Mouse (Mus musculus): ENCODE data around the gene Txndc16.

The Txndc16 gene

GRCm38 (mm10) chr14:45220090-45220956 lies at the start of gene Txndc16:
Gene Txndc16, minus strand, starts transcription at chr14:45220328.
- DNase-seq: peak; percentile 79 to 83

GRCm38 (mm10) chr14:45263831-45264592 lies 43.9 kb upstream of the Txndc16 start:
- no peak for DNase-seq

- DNase-seq: no peak
Observed at GRCm38 (mm10) chr14:45251548-45252076, 31.5 kb upstream of the Txndc16 start.

GRCm38 (mm10) chr14:45241613-45242012 lies 21.5 kb upstream of the Txndc16 start:
- DNase-seq: no peak

DNA sequence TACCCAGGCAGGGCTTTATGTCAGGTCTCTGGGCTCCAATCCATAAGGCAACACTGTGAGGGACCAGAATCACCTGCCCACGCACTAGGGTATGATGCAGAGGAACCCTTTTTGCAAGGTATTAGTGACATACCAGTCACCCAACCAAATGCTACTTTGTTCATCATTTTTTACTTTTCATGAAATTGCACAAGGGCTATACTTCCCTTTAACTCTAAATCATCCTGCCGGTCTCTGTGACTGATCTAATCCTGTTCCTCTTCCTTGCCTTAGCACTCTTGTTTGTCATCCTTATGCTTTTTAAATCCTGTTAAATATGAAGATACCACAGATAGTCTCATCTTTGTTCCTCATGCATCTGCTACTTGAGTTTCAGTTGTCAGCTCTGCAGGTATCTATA lies 18.9 kb upstream of the Txndc16 start:
- no peak for DNase-seq

DNA sequence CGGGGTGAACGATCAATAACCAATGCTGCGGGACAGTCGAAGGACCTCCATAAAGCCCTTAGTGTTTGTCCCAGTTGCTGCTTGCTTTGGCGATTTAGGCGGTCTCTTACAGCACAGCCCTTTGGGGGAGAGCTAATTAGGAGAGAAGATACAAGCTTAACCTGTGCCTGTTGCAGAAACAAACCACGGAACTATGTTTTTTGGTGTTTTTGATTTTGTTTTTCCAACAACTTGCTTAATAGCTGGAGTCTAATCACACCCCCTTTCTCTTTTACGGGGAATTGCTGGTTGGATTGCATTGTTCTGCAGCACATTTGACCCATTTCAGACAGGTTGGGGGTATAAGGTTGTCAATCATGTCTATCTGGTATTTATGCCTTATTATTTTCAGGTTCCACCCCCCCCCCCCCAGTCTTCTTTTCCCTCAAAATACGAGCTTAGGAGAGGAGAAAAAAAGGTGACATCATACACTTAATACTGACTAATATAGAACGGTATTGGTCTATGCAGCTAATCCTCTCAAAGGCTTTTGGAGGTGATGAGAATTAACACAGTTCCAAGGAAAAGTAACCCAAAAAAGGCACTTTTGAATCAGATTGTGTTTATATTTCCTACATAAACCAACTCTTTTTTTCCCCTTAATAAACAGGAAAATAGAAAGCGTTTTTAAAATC lies 966 bp upstream of the Txndc16 start:
- no peak for DNase-seq

- DNase-seq: peak; percentile 100
Observed at GRCm38 (mm10) chr14:45219281-45220089, 643 bp downstream of the Txndc16 start, which contains the start of gene Gpr137c. Gene Gpr137c, plus strand, starts transcription at chr14:45219717.

DNA sequence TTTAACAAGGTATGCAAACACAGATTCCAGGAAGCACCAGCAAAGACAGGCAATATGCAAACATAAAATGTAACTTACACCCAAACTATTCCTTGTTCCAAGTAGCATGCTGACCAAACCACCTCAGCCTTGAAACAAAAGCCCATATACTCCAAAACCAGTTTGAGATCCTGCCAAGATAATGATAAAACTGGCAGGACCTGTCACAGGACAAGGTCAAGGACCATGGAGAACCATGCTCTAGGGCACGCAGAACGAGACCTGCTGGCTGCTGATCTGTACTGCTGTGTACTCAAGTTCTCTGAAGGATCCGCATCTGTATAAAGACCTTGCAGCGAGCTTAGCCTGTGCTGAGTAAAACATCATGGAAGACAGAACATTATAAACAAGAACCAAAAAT lies 2.4 kb downstream of the Txndc16 start:
- peak; percentile 17 to 46 for DNase-seq

- no peak for DNase-seq
Observed at GRCm38 (mm10) chr14:45216711-45217340, 3.3 kb downstream of the Txndc16 start.

GRCm38 (mm10) chr14:45211431-45211830 lies 8.7 kb downstream of the Txndc16 start:
- DNase-seq: no peak

- peak in 1 of 2 experiments; percentile 13 for DNase-seq
Observed at GRCm38 (mm10) chr14:45210683-45211082, 9.4 kb downstream of the Txndc16 start.

- DNase-seq: no peak
Observed at GRCm38 (mm10) chr14:45200607-45201006, 19.5 kb downstream of the Txndc16 start.

DNA sequence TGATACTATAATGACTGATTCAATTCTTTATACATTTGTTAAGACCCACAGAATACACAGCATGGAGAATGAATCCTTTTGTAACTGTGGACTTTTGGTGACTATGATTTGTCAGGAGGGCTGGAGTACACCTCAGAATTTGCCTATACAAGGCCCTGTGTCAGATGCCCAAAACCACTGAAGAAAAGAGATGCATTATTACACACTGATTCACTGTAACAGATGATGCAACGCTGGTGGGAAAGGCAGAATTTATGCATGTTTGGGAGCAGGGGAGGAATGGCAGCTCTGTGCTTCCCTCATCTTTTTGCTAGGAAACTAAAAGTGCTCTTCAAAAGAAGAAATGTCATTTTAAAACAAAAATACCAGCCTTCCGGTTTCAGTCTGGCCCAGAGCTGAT lies 29.1 kb downstream of the Txndc16 start:
- no peak for DNase-seq

- DNase-seq: no peak
Observed at GRCm38 (mm10) chr14:45181611-45182010, 38.5 kb downstream of the Txndc16 start.

GRCm38 (mm10) chr14:45179606-45180005 lies 40.5 kb downstream of the Txndc16 start:
- no peak for DNase-seq

DNA sequence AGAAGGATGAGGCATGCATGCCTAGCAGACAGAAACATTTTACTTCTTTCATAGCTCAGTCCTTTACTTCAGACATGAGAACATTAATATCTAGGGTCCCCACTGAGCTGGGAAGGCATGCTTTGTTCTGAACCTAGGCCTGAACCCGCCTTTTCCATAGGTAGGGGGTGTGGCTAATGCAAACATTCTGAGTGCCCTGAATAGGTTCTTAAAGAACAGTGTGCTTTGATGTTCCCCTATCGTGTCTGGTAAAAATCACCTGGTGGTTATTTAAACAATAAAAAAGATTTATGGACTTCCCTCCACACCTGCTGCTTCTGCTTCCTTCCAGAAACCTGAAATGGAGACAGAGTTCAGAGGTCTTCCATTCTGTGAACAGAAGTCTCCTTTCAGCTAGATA lies 40.9 kb downstream of the Txndc16 start:
- no peak for DNase-seq

- DNase-seq: peak in 1 of 2 experiments; percentile 8
Observed at GRCm38 (mm10) chr14:45175012-45175740, 45.0 kb downstream of the Txndc16 start.

- DNase-seq: no peak
Observed at GRCm38 (mm10) chr14:45172260-45172659, 47.9 kb downstream of the Txndc16 start.

- no peak for DNase-seq
Observed at GRCm38 (mm10) chr14:45167366-45167765, 52.8 kb downstream of the Txndc16 start.

DNA sequence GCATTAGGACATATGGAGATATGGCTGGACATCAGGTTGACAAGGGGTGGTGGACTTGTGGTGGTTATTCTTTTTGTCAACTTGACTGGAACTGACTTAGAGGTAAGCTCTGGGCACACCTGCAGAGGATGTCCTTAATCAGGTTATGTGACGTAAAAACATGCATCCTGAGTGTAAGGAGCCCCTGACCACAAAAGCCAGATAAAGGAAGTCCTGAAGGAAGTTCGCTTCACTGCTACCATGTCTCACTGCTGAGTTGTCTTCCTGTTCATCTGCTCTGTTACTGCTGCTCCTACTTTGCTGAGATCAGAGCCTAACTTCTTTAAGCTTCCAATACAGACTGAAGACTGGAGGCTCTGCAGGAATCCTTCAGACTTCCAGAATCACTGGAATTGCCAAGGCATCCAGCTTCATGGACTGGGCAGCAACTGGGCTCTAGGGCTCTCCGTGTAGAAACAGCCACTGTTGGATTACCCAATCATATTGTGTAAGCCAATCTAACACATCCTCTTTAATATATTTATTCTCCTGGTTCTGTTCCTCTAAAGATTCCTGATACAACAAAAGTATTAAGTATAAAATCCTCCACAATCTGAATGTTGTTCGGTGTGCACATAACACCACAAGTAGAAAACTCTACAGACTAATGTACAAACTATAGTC lies 64.5 kb downstream of the Txndc16 start:
- peak in 1 of 2 experiments; percentile 8 for DNase-seq

All from lung, adult 18-20 months (tissue).